Mouse (Mus musculus) liver, adult 2 months (tissue): Measurements from ENCODE around the gene Mpv17. TPM values are rescaled to one million over a fixed set of nuclear protein-coding genes. Genes with fewer than 3 reads are reported as not detected.
A peak's percentile ranks its signal among the peaks of the same experiment; 100 is the strongest.

Experiments used
- DNase-seq: peaks from one replicate; pipeline ENCODE4 v3.0.0-alpha.2; 2011; ENCODE audit warnings: low read depth, low spot score; ENCODE audit errors: extremely low read depth
- H3K27ac ChIP-seq: fragments of 200-500 bp; replicated peaks from 2 replicates; pipeline ENCODE4 v1.5.1; 2012; ENCODE audit warnings: low read depth, mild to moderate bottlenecking, control low read depth, inconsistent platforms, low read length; ENCODE audit not compliant: insufficient read depth
- H3K27me3 ChIP-seq: fragments of 200-500 bp; 2 replicates; pipeline ENCODE4 v1.6.1; 2012; ENCODE audit warnings: mild to moderate bottlenecking, moderate library complexity, low read length, inconsistent platforms; ENCODE audit not compliant: control insufficient read depth, insufficient read depth
- H3K36me3 ChIP-seq: fragments of 200-500 bp; 2 replicates; pipeline ENCODE4 v1.6.1; 2012; ENCODE audit warnings: low read length, inconsistent platforms; ENCODE audit not compliant: control insufficient read depth, insufficient read depth
- H3K4me1 ChIP-seq: fragments of 200-500 bp; 2 replicates; pipeline ENCODE4 v1.6.1; 2011; ENCODE audit warnings: low read length; ENCODE audit not compliant: control insufficient read depth, insufficient read depth
- H3K4me3 ChIP-seq: fragments of 200-500 bp; 2 replicates; pipeline ENCODE4 v1.5.1; 2011; ENCODE audit warnings: low read depth, mild to moderate bottlenecking, control low read depth, low read length, moderate library complexity; ENCODE audit not compliant: insufficient read depth
- H3K79me2 ChIP-seq: fragments of 200-500 bp; 2 replicates; pipeline ENCODE4 v1.6.1; 2012; ENCODE audit warnings: inconsistent platforms, mild to moderate bottlenecking, low read length, moderate library complexity; ENCODE audit not compliant: control insufficient read depth, insufficient read depth
- H3K9ac ChIP-seq: fragments of 200-500 bp; 2 replicates; pipeline ENCODE4 v1.6.1; 2012; ENCODE audit warnings: low read depth, mild to moderate bottlenecking, control low read depth, inconsistent platforms, low read length
- CTCF ChIP-seq: fragments of 200-500 bp; IDR thresholded peaks from 2 replicates; pipeline ENCODE4 v1.5.1; 2011; ENCODE audit warnings: low read depth, low read length, control low read depth
- POLR2A ChIP-seq: fragments of 200-500 bp; IDR thresholded peaks from 2 replicates; pipeline ENCODE4 v1.6.1; 2011; ENCODE audit warnings: low read length, control low read depth; ENCODE audit not compliant: insufficient read depth; ENCODE audit errors: extremely low read depth
- WGBS: fragments of 180-500 bp; shearing (Covaris S2); methylation state at CpG from one replicate; pipeline ENCODE4 v1.1.7; 2018; 5-methylcytosine and 5-hydroxymethylcytosine counted together
- polyA plus RNA-seq: library from polyadenylated mRNA; depleted of rRNA; stranded (reverse); fragments of >200 nt; gene quantifications from 2 replicates; pipeline ENCODE4 v1.2.3, GENCODE M21; 2012
- total RNA-seq: library from RNA; depleted of rRNA; stranded (reverse); fragments of >200 nt; gene quantifications from 2 replicates; pipeline ENCODE4 v1.2.3, GENCODE M21; 2014

Gene Mpv17
- total and polyA plus RNA-seq, 2 experiments: 49.0 to 92.3 TPM

DNA sequence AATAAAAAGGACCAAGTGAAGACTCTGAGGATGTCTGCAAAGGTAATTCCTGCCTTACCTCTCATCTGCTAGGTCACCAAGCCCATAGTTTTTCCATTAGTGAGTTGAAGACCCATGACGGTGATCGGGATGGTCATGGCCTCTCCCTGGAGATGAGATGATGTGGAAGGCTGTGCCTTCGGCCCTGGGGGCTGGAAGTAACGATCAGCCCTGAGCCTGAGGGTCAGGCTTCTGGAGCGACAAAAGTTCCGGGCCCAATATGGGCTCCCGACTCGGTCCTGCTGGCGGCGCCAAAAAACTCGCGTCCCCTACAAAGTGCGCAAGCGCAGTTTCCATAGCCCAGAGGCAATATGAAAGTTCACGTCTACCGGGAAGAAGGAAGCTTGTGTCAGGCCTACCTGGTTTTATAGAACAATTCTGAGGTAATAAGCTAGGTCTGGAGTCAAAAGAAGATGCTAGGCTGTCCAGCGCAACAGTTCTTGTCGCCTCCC is 46.0 kb downstream of the Mpv17 start, which contains the start of gene Slc30a3:
TSS of gene Slc30a3 (minus strand) at position 238 of the 491 bp plus-strand sequence.
- H3K4me3 ChIP-seq: no peak within 1 kb of the TSS
- H3K4me1 ChIP-seq: no peaks in the 10 kb centered on the region
- no peaks in the 10 kb centered on the region for H3K79me2 ChIP-seq
- H3K27me3 ChIP-seq: no peaks in the 10 kb centered on the region
- no peaks in the 10 kb centered on the region for H3K36me3 ChIP-seq
- H3K27ac ChIP-seq: no peak within 1 kb of the TSS
- no peak for DNase-seq
- TF ChIP-seq CTCF (no peak), POLR2A (no peak)
- 93% methylated on average over 18 of the region's 18 CpGs for whole genome bisulfite sequencing
- no peak within 1 kb of the TSS for H3K9ac ChIP-seq

DNA sequence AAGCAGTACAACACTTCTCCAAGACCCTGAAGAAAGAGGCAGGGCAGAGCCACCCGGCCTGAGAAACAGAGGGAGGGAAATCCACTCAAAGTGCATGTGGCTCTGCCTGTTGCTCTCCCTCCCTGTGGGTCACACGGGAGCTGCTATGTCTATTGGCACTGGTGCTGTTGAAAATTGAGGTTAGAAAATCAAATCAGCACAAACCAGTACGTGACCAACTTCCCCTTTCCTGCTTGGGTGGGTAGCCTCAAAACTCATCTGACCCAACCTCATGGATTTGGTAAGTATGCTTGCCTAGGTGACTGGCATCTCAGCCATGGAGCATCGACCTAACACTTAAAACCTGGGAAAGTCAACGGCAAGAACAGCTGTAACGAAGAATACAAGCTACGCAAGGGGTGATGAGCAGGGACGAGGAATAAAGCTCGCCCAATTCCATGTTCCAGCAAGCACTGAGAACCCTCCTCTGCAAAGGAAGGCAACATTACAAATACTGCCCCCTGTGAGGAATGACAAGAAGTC is 48.2 kb downstream of the Mpv17 start, which contains the start of gene Dnajc5g:
TSS of gene Dnajc5g (plus strand) at position 472 of the 522 bp plus-strand sequence.
- TF ChIP-seq POLR2A (no peak), CTCF (no peak)
- Histone ChIP-seq H3K36me3 (no peaks in the 10 kb centered on the region), H3K79me2 (no peaks in the 10 kb centered on the region), H3K9ac (no peak within 1 kb of the TSS), H3K4me1 (no peaks in the 10 kb centered on the region), H3K27ac (no peak within 1 kb of the TSS), H3K4me3 (no peak within 1 kb of the TSS), H3K27me3 (no peaks in the 10 kb centered on the region)
- 83% methylated on average over 9 of the region's 9 CpGs for WGBS
- no peak for DNase-seq

DNA sequence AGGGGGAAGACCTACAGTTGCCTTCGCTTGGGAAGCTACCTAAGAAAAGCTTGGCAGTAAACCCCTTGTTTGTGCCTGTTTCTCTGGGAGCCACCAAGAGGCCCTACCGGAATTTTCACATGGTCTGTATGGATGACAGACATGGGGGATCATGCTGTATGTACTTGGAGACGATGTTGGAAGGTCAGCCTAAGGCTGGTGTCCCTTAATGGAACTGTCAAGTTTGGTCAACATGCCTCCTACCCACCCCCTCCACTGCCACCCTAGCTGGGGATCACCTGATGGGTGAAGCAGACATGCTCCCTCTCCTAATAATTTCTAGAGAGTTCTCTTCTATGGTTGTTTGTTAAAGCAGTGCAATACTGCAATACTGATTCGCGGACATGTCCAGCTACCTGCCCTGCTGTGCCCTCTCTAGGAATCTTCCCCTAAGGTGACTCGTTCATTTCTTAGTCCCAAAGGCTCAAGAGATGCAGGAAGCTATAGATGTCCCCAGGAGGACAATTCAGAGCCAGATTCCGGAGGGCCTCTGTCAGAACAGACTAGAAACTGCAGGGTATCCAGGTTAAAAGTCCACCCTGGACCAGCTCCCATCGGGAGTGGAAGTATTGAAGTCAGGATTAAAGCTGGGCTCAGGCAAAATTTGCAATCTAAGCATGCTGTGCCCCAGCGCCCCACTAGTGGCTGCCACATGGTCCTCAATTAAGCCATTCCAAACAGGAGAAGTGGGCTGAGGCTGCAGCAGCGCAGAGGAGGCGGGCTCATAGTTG is 58.2 kb downstream of the Mpv17 start:
- H3K4me1 ChIP-seq: peaks cover 10% of the 10 kb centered on the region
- TF ChIP-seq POLR2A: no peak
- TF ChIP-seq CTCF: no peak
- no peak overlapping the region for H3K9ac ChIP-seq
- H3K27ac ChIP-seq: no peak overlapping the region
- DNase-seq: no peak
- H3K4me3 ChIP-seq: no peak overlapping the region; the same call in 1 of the 2 replicates
- no peaks in the 10 kb centered on the region for H3K36me3 ChIP-seq
- peaks cover 11% of the 10 kb centered on the region for H3K27me3 ChIP-seq
- H3K79me2 ChIP-seq: no peaks in the 10 kb centered on the region
- WGBS: 50% methylated on average over 11 of the region's 11 CpGs

DNA sequence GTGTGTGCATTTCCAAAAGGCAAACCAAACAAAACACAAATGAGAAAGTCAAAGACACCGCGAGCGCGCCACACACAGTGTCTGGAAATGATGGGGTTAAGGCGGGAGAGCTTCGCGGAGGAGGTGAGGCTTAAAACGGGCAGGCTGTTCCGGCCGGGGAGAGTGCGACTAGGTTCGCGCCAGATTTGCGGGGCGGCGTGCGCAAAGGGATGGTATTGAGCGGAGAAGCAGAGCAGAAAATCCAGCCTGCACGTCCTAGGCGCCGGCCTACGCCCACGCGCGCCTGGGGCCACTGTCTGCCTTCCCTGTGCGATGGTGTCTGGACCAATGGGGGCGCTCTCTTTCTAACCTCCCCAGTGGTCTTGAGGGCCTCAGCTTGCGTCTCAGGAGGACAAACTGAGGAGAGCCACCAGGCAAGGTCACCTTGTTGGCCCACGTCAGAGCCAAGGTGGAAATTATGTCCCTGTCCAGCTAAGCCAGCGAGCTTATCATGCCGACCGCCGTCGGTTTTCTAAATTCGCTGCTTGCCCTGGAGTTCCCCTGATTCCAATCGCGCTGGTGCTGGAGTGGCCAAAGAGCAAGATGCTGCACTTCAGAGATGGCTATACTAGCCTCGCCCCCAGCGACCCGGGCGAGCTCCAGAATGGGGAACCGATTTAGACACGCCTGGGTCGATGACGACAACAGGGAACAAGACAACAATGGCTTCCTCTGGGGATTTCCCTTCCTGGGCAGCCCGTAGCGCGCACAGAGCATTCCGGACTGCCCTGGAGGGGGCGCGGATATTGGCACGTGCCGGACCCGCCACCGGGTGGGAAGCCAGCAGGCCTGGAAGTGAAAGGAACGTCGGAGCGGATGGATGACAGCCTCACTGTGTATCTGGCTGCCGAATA is 59.0 kb downstream of the Mpv17 start:
- Histone ChIP-seq H3K4me1 (peaks cover 10% of the 10 kb centered on the region), H3K4me3 (peak overlapping the region; percentile 28; the same call in 1 of the 2 replicates), H3K9ac (no peak overlapping the region), H3K27me3 (peaks cover 11% of the 10 kb centered on the region), H3K79me2 (no peaks in the 10 kb centered on the region), H3K27ac (no peak overlapping the region), H3K36me3 (no peaks in the 10 kb centered on the region)
- 1% methylated on average over 59 of the region's 59 CpGs for WGBS
- no peak for TF ChIP-seq POLR2A
- TF ChIP-seq CTCF: no peak
- no peak for DNase-seq

DNA sequence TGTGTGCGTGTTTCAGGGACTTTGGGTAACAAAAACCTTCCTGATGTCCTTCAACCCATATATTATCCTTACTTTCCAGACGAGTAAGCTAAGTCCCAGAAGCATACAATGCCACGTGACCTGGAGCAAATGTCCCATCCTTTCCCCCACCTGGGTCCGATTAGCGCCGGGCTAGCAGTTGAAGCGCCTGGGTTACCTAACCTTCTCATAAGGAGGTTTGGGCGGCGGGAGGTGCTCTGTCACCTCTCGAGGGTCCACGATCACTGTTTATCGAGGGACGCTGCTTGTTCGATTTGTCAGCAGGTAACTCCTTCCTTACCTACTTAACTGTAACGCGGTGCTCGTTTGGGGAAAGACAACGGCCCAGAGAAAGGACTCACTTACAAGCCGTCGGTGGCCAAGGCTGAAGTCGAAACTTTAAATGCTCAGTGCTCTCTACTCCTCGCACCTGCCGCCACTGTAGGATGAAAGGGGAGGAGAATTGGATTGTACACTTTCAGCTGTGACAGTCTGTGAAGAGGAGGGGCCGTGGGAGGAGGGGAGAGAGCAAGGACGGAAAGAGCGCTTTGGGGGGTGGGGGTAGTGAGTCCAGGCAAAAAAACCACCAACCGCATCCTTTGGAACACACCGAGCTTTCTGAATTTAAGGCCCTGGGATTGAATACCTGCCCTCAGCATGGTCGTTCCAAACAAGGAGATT is 59.8 kb downstream of the Mpv17 start:
- Histone ChIP-seq H3K79me2 (no peaks in the 10 kb centered on the region), H3K27me3 (peaks cover 11% of the 10 kb centered on the region), H3K9ac (no peak overlapping the region), H3K27ac (no peak overlapping the region), H3K4me3 (no peak overlapping the region), H3K4me1 (peaks cover 10% of the 10 kb centered on the region), H3K36me3 (no peaks in the 10 kb centered on the region)
- DNase-seq: no peak
- TF ChIP-seq CTCF: no peak
- no peak for TF ChIP-seq POLR2A
- 2% methylated on average over 29 of the region's 29 CpGs for WGBS
